Mouse (Mus musculus): ENCODE results near the gene Acr.

DNA sequence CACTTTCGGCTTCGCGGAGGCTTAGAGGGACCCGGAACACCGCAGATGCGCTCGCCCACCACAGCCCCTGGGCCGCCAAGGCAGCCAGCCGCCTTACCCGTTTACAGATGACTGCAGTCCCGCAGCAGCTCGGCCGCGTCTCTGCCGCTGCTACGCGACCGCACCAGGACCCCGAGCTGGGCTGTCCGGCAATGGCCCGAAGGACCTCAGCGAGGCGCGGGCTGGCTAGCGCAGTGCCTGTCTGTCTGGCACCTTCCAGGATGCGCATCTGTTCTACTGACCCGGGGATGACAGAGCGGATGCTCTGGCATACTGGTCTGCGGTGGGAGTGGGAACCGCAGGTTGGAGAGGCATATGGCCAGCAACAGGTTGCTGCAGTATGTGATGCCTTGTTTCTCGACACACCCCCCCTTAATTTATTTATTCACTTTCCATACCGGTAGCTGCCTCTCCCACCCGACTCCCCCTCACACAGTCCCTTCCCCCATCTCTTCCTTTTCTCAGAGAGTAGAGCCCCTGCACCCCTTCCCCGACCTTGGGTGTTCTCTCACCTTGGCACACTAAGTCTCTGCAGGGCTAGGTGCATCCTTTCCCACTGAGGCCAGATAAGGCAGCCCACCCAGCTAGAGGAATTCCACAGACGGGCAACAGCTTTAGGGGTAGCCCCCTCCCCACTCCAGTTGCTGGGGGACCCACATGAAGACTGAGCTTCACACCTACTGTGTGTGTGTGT, 23.8 kb downstream of the Acr start, which contains the start of gene Rabl2:
- peak; percentile 28; the same call in 1 of the 2 replicates for TF ChIP-seq POLR2A (IDR thresholded peaks at IDR 0.05; ENCODE audit: low read depth, low read length)
- TF ChIP-seq CTCF (IDR thresholded peaks at IDR 0.05; ENCODE audit: extremely low read depth, insufficient read length, insufficient replicate concordance, low read depth, low read length) = no peak
